Mouse (Mus musculus) cortical plate, adult 2 months (tissue): Measurements from ENCODE around the gene Fibp.

Source experiments
- CTCF ChIP-seq: fragments of 200-500 bp; IDR thresholded peaks from 2 replicates; pipeline ENCODE4 v1.5.1; 2011; ENCODE audit warnings: mild to moderate bottlenecking, control low read depth, low read length; ENCODE audit not compliant: insufficient read depth; ENCODE audit errors: extremely low read depth
- POLR2A ChIP-seq: fragments of 200-500 bp; IDR thresholded peaks from 2 replicates; pipeline ENCODE4 v1.6.1; 2011; ENCODE audit warnings: mild to moderate bottlenecking, low read length, control low read depth; ENCODE audit not compliant: insufficient read depth; ENCODE audit errors: extremely low read depth

GRCm38 (mm10) chr19:5477004-5477667 is 16.7 kb downstream of the Fibp start:
- TF ChIP-seq CTCF (no peak), POLR2A (no peak)
